Mouse (Mus musculus): ENCODE measurements at regions not wholly inside any gene's neighbourhood (a gene's known extent, or its start where the extent isn't known, plus 50 kb on each side); places are given as distances from the start of the nearest gene placed in this dataset.

DNA sequence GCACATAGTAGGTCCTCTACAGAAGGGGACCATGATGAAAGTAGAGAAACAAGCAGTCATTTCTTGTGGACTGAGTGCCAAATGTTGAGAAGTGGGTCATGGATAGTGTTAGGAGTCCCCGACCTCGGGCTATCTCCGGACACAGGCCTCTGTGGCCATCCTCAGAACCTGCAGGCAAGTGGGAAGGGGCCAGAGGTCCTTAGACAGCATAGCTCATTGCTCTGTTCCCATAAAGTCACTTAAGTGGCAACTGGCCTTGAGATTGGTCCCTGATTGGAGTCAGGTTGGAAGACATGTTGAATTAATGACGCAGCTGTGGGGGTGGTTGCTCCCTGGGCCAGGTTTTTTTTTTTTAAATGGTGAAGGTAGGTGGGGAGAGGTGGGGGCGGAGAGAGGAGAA is 63.0 kb upstream of the Actrt2 start:
- Histone ChIP-seq H3K9ac (ENCODE audit: insufficient read depth, low read depth) (no peak overlapping the region), H3K27me3 (replicated peaks) (no peaks in the 10 kb centered on the region), H3K27ac (ENCODE audit: insufficient read depth, low read depth) (no peak overlapping the region), H3K4me1 (ENCODE audit: control insufficient read depth in 1 of 2, insufficient read depth in 2 of 2) (no peaks in the 10 kb centered on the region), H3K4me3 (replicated peaks in 1 of 3; ENCODE audit: low read depth in 2 of 3, low read length in 2 of 3, poor library complexity in 1 of 3) (no peak overlapping the region), H3K79me2 (replicated peaks; ENCODE audit: control insufficient read depth, extremely low read depth, insufficient read depth, poor library complexity, severe bottlenecking) (no peaks in the 10 kb centered on the region), H3K9me3 (replicated peaks; ENCODE audit: low read length) (peaks cover 82% of the 10 kb centered on the region), H3K36me3 (replicated peaks in 1 of 2; ENCODE audit: control insufficient read depth in 1 of 2, insufficient read depth in 1 of 2, low read length in 1 of 2) (no peaks in the 10 kb centered on the region), H3K4me2 (ENCODE audit: insufficient read depth, low read depth, poor library complexity, severe bottlenecking) (no peak overlapping the region)
- dilution Hi-C loops (cut with MboI; ENCODE audit: extremely low pct_ligation_motif_present, extremely low pct_unique_long_range_greater_than_20kb, low sequenced_read_pairs) = no loop called here
- no peak for TF ChIP-seq NELFE (IDR thresholded peaks at IDR 0.05; ENCODE audit: low read depth, low read length)
- no peak for TF ChIP-seq NRF1 (IDR thresholded peaks at IDR 0.05; ENCODE audit: low read depth, low read length)
- TF ChIP-seq TBP (conservative IDR thresholded peaks at IDR 0.05; ENCODE audit: low read depth, low read length) = no peak
- TF ChIP-seq ZC3H11A (IDR thresholded peaks at IDR 0.05; ENCODE audit: low read depth, low read length) = no peak
- no peak for TF ChIP-seq IRF4 (IDR thresholded peaks at IDR 0.05; ENCODE audit: low read depth, low read length)
- TF ChIP-seq PAX5 (IDR thresholded peaks at IDR 0.05; ENCODE audit: low read length) = no peak
- TF ChIP-seq USF1 (IDR thresholded peaks at IDR 0.05; ENCODE audit: low read depth, low read length) = no peak
- no peak for TF ChIP-seq CTCF (conservative IDR thresholded peaks at IDR 0.05 in 1 of 2, IDR thresholded peaks at IDR 0.05 in 1 of 2; ENCODE audit: low read depth in 2 of 2, low read length in 2 of 2)
- TF ChIP-seq CHD2 (IDR thresholded peaks at IDR 0.05; ENCODE audit: low read length) = no peak
- no peak for TF ChIP-seq MYC (IDR thresholded peaks at IDR 0.05; ENCODE audit: low read depth, low read length)
- TF ChIP-seq MEF2A (IDR thresholded peaks at IDR 0.05; ENCODE audit: borderline replicate concordance, low read depth, low read length) = no peak
- no peak for TF ChIP-seq SMC3 (IDR thresholded peaks at IDR 0.05; ENCODE audit: low read depth, low read length)
- TF ChIP-seq CHD1 (IDR thresholded peaks at IDR 0.05; ENCODE audit: low read depth, low read length) = no peak
- no peak for TF ChIP-seq ZKSCAN1 (IDR thresholded peaks at IDR 0.05; ENCODE audit: borderline replicate concordance, low read depth, low read length)
- no peak for TF ChIP-seq KAT2A (IDR thresholded peaks at IDR 0.05; ENCODE audit: insufficient replicate concordance, low read length)
- in situ Hi-C loops (cut with MboI; ENCODE audit: low pct_ligation_motif_present, low pct_unique_long_range_greater_than_20kb, low sequenced_read_pairs) = no loop called here
- no peak for DNase-seq (ENCODE audit: extremely low read depth)

DNA sequence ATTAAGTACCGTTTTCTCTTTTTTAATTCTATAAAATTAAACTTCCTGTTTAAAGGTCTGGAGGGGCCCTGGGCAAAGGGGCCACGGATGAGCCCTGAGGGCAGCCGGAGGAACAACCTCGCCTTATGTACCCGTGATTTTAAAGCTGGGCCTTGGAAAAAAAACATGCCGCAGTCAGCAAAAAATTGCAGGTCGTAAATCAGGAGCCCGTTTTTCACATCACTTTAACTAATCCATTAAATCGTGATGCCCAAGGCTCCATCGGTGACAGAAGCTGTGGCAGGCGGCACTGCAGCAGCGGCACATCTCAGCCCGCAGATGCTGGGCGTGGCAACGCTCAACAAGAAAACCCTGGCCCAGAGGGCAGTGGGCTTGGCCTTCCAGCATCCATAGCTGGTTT is 63.7 kb upstream of the Actrt2 start:
- Histone ChIP-seq H3K27ac (ENCODE audit: insufficient read depth, low read depth) (no peak overlapping the region), H3K27me3 (replicated peaks) (no peaks in the 10 kb centered on the region), H3K79me2 (replicated peaks; ENCODE audit: control insufficient read depth, extremely low read depth, insufficient read depth, poor library complexity, severe bottlenecking) (no peaks in the 10 kb centered on the region), H3K9me3 (replicated peaks; ENCODE audit: low read length) (peaks cover 84% of the 10 kb centered on the region), H3K36me3 (replicated peaks in 1 of 2; ENCODE audit: control insufficient read depth in 1 of 2, insufficient read depth in 1 of 2, low read length in 1 of 2) (no peaks in the 10 kb centered on the region), H3K9ac (ENCODE audit: insufficient read depth, low read depth) (no peak overlapping the region), H3K4me2 (ENCODE audit: insufficient read depth, low read depth, poor library complexity, severe bottlenecking) (no peak overlapping the region), H3K4me3 (replicated peaks in 1 of 3; ENCODE audit: low read depth in 2 of 3, low read length in 2 of 3, poor library complexity in 1 of 3) (no peak overlapping the region), H3K4me1 (ENCODE audit: control insufficient read depth in 1 of 2, insufficient read depth in 2 of 2) (no peaks in the 10 kb centered on the region)
- TF ChIP-seq TCF12 (IDR thresholded peaks at IDR 0.05; ENCODE audit: low read depth, low read length) = no peak
- TF ChIP-seq BHLHE40 (IDR thresholded peaks at IDR 0.05; ENCODE audit: low read depth, low read length) = no peak
- no peak for TF ChIP-seq ETS1 (conservative IDR thresholded peaks at IDR 0.05; ENCODE audit: low read depth, low read length)
- TF ChIP-seq MAFK (IDR thresholded peaks at IDR 0.05; ENCODE audit: insufficient replicate concordance, low read length) = peak; percentile 69
- no peak for TF ChIP-seq SIN3A (IDR thresholded peaks at IDR 0.05; ENCODE audit: low read length)
- TF ChIP-seq JUN (IDR thresholded peaks at IDR 0.05; ENCODE audit: insufficient read depth, low read depth, low read length) = no peak
- dilution Hi-C loops (cut with MboI; ENCODE audit: extremely low pct_ligation_motif_present, extremely low pct_unique_long_range_greater_than_20kb, low sequenced_read_pairs) = no loop called here
- in situ Hi-C loops (cut with MboI; ENCODE audit: low pct_ligation_motif_present, low pct_unique_long_range_greater_than_20kb, low sequenced_read_pairs) = no loop called here
- no peak for DNase-seq (ENCODE audit: extremely low read depth)
